ENCODE assay signal across 24 mouse cellular contexts in the genomic region with DNA sequence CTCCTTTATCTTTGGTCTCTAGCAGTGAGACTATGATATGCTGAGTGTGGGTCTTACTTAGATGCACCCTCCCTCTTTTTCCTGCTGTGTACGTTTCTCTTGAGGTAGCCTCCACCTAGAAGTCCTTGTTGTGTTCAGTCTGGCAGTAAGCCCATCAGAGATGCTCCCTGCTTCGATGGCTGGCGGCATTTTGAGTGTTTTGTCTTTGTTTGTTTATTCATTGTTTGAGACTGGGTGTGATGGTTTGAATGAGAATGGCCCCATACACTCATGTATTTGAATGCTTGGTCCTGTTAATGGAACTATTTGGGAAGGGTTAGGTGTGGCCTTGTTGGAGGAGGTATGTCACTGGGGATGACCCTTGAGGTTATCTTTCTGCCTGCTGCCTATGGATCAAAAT. TPM values are rescaled to one million over a fixed set of nuclear protein-coding genes. Genes with fewer than 3 reads are reported as not detected.
"Had no signal": no experiment of that assay in that cellular context is flagged by ENCODE, and none has a peak within 500 bp of the region (broad histone marks: within the 10 kb centered on the region; RNA-seq: fewer than 3 reads in every experiment).

No protein-coding gene starts in this region.

- ATAC-seq: liver, postnatal 0 days; lung, postnatal 0 days; midbrain, embryonic 16.5 days had no signal

- H3K4me3 ChIP-seq: lung, embryonic 15.5 days; midbrain, embryonic 10.5 days; midbrain, embryonic 12.5 days; myocyte; neural tube, embryonic 13.5 days; neural tube, embryonic 15.5 days had no signal

- H3K4me1 ChIP-seq: neural tube, embryonic 15.5 days had no signal

- DNase-seq: liver, postnatal 0 days; lung, adult 2 months; lung, postnatal 14 days; lung, postnatal 36 days; midbrain, embryonic 14.5 days; retina, postnatal 1 day; right cerebral cortex, adult 18-20 months; right cerebral cortex, postnatal 25 days; right cerebral cortex, postnatal 4 days; spleen, adult 18-20 months; thymus, adult 18-20 months; thymus, postnatal 14 days; thymus, postnatal 36 days had no signal

- H3K9ac ChIP-seq: liver, postnatal 0 days; lung, embryonic 15.5 days; midbrain, embryonic 12.5 days; neural tube, embryonic 13.5 days; neural tube, embryonic 15.5 days had no signal

- H3K9me3 ChIP-seq: lung, embryonic 15.5 days; midbrain, embryonic 10.5 days; midbrain, embryonic 12.5 days; neural tube, embryonic 13.5 days; neural tube, embryonic 15.5 days had no signal

- H3K27ac ChIP-seq: lung, embryonic 15.5 days; macrophage; midbrain, embryonic 10.5 days; midbrain, embryonic 12.5 days; neural tube, embryonic 13.5 days; neural tube, embryonic 15.5 days had no signal

- H3K27me3 ChIP-seq: lung, embryonic 15.5 days; midbrain, embryonic 12.5 days; neural tube, embryonic 13.5 days; neural tube, embryonic 15.5 days had no signal

RNA-seq across cellular contexts. Expression of a gene that starts 51.3 kb away (rescaled TPM):
- total RNA-seq: megakaryocyte progenitor cell, adult 5-6 weeks; megakaryocyte-erythroid progenitor cell, adult 5-6 weeks had no signal
- polyA plus RNA-seq: macrophage had no signal
